Mouse (Mus musculus) retina, adult 2 months (tissue): ENCODE results near the gene Syt13.

ENCODE experiments used
- DNase-seq: peaks from one replicate; pipeline ENCODE4 v3.0.0-alpha.2; 2012; ENCODE audit warnings: low read depth, low spot score

Syt13 gene

GRCm38 (mm10) chr2:92964345-92964744, 49.4 kb downstream of the Syt13 start:
- DNase-seq: no peak

- DNase-seq: no peak
These were observed 51.4 kb downstream of the Syt13 start for GRCm38 (mm10) chr2:92966257-92966656.

- no peak for DNase-seq
These were observed 52.3 kb downstream of the Syt13 start for GRCm38 (mm10) chr2:92967032-92967838.

GRCm38 (mm10) chr2:92967839-92968166, 52.9 kb downstream of the Syt13 start:
- no peak for DNase-seq

- no peak for DNase-seq
These were observed 56.2 kb downstream of the Syt13 start for GRCm38 (mm10) chr2:92971069-92971468.

GRCm38 (mm10) chr2:92971536-92971935, 56.6 kb downstream of the Syt13 start:
- no peak for DNase-seq

GRCm38 (mm10) chr2:92972071-92972470, 57.2 kb downstream of the Syt13 start:
- DNase-seq: no peak

GRCm38 (mm10) chr2:92973646-92974045, 58.7 kb downstream of the Syt13 start:
- no peak for DNase-seq

GRCm38 (mm10) chr2:92975031-92975790, 60.3 kb downstream of the Syt13 start:
- no peak for DNase-seq

- DNase-seq: no peak
These were observed 65.3 kb downstream of the Syt13 start for GRCm38 (mm10) chr2:92980165-92980564.

- DNase-seq: no peak
These were observed 67.8 kb downstream of the Syt13 start for GRCm38 (mm10) chr2:92982591-92983272.

GRCm38 (mm10) chr2:92983273-92983620, 68.3 kb downstream of the Syt13 start:
- DNase-seq: no peak

GRCm38 (mm10) chr2:92984321-92985108, 69.6 kb downstream of the Syt13 start:
- DNase-seq: no peak

- no peak for DNase-seq
These were observed 70.3 kb downstream of the Syt13 start for GRCm38 (mm10) chr2:92985171-92985570.

- DNase-seq: no peak
These were observed 70.7 kb downstream of the Syt13 start for GRCm38 (mm10) chr2:92985600-92985999.

GRCm38 (mm10) chr2:92987108-92987618, 72.3 kb downstream of the Syt13 start:
- no peak for DNase-seq

- no peak for DNase-seq
These were observed 73.2 kb downstream of the Syt13 start for GRCm38 (mm10) chr2:92987901-92988631.

- DNase-seq: no peak
These were observed 74.7 kb downstream of the Syt13 start for GRCm38 (mm10) chr2:92989593-92989992.

- no peak for DNase-seq
These were observed 77.1 kb downstream of the Syt13 start for GRCm38 (mm10) chr2:92991976-92992375.

GRCm38 (mm10) chr2:93005028-93005427, 90.1 kb downstream of the Syt13 start:
- DNase-seq: no peak
